Mouse (Mus musculus) right cerebral cortex, adult 18-20 months (tissue): ENCODE measurements around the gene AL731706.1.

ENCODE experiments used
- DNase-seq: peaks from one replicate; pipeline ENCODE4 v3.0.0; 2022; ENCODE audit warnings: mixed read lengths

The AL731706.1 gene

GRCm38 (mm10) chr2:136834715-136835075 lies 56.5 kb downstream of the AL731706.1 start:
- no peak for DNase-seq

GRCm38 (mm10) chr2:136833976-136834714 lies 57.0 kb downstream of the AL731706.1 start:
- no peak for DNase-seq

- DNase-seq: no peak
These were observed 58.3 kb downstream of the AL731706.1 start for GRCm38 (mm10) chr2:136832936-136833335.
